ENCODE assay signal across 8 mouse cellular contexts in the genomic region with DNA sequence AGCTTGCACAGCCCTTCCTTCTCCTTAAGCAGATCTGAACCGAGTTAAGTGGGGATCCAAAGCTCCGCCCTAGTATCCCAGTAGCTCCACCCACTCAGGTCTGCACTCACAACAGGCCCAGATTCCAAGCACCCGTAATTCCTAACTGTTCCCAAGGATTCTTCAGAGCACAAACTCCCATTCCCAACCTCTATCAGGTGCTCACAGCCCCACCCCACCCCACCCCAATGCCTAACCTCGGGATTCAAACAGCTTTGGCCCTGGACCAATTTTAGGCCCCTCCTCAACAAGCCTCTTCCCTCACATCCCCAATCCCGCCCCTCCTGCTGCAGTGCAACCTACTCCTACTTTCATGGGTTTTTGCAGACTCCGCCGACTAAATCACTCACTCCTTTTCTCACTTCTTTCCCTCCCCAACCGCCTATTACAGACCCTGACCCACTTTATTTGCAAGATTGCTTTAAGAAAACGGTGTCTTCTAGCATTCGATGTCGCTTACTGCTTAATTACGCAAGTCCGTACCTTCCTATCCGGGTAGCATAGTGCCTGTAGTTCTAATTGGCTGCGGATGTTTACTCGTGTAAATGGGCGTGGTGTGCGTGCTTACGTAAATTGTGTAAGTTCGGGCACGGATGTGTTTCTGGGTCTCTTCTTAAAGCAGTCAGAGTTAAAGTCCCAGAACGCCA. TPM values are rescaled to one million over a fixed set of nuclear protein-coding genes. Genes with fewer than 3 reads are reported as not detected.
DNase-seq lines count a peak whose midpoint lies in the region; ATAC-seq and TF ChIP-seq lines count a peak whose summit lies in the region.

A gene (plus strand): TSS at position 602 of the 686 bp plus-strand sequence.

- H3K4me2 ChIP-seq in heart, embryonic 12.5 days: peak within 1 kb of the TSS; percentile 66
- H3K4me2 ChIP-seq in kidney, postnatal 0 days (ENCODE audit: low read length): peak within 1 kb of the TSS; percentile 51
- peak within 1 kb of the TSS; percentile 63 for H3K4me2 ChIP-seq in liver, embryonic 11.5 days
- peak within 1 kb of the TSS; percentile 51 for H3K4me2 ChIP-seq in stomach, embryonic 15.5 days

- TF ChIP-seq CTCF in brain, embryonic 14.5 days (IDR thresholded peaks at IDR 0.05; ENCODE audit: borderline replicate concordance, extremely low read depth, insufficient read depth, insufficient read length): no peak
- TF ChIP-seq CTCF in kidney, postnatal 0 days (IDR thresholded peaks at IDR 0.05; ENCODE audit: low read depth): no peak

- DNase-seq in CD4-positive helper T cell, adult 2 months (ENCODE audit: low read depth, low spot score): peak; percentile 90
- DNase-seq in brain, embryonic 14.5 days (ENCODE audit: low read depth): peak; percentile 96
- peak; percentile 93 for DNase-seq in kidney, postnatal 0 days (ENCODE audit: low spot score)
- DNase-seq in liver, embryonic 11.5 days (ENCODE audit: low spot score): peak; percentile 66
- peak; percentile 66 to 68 for DNase-seq in natural killer cell, adult 2 months (ENCODE audit: low spot score in 2 of 2)

- H3K9me3 ChIP-seq in heart, embryonic 12.5 days (replicated peaks): no peaks in the 10 kb centered on the region
- no peaks in the 10 kb centered on the region for H3K9me3 ChIP-seq in kidney, postnatal 0 days (replicated peaks; ENCODE audit: low read length)
- no peaks in the 10 kb centered on the region for H3K9me3 ChIP-seq in liver, embryonic 11.5 days (ENCODE audit: control insufficient read depth, low read length)
- H3K9me3 ChIP-seq in stomach, embryonic 15.5 days: no peaks in the 10 kb centered on the region

- H3K9ac ChIP-seq in heart, embryonic 12.5 days: peak within 1 kb of the TSS; percentile 73
- peak within 1 kb of the TSS; percentile 55 for H3K9ac ChIP-seq in kidney, postnatal 0 days (ENCODE audit: low read depth, low read length)
- peak within 1 kb of the TSS; percentile 35 for H3K9ac ChIP-seq in liver, embryonic 11.5 days (ENCODE audit: low read depth, low read length)
- H3K9ac ChIP-seq in stomach, embryonic 15.5 days: peak within 1 kb of the TSS; percentile 22; the same call in 1 of the 2 replicates

- H3K4me3 ChIP-seq in heart, embryonic 12.5 days: peak within 1 kb of the TSS; percentile 64
- H3K4me3 ChIP-seq in kidney, postnatal 0 days (replicated peaks; ENCODE audit: low read depth, low read length): peak within 1 kb of the TSS; percentile 45
- H3K4me3 ChIP-seq in liver, embryonic 11.5 days (ENCODE audit: low read depth, low read length): peak within 1 kb of the TSS; percentile 59
- peak within 1 kb of the TSS; percentile 51 for H3K4me3 ChIP-seq in stomach, embryonic 15.5 days (replicated peaks)

- no peaks in the 10 kb centered on the region for H3K27me3 ChIP-seq in heart, embryonic 12.5 days (replicated peaks)
- H3K27me3 ChIP-seq in kidney, postnatal 0 days (ENCODE audit: insufficient read depth, low read length): no peaks in the 10 kb centered on the region
- H3K27me3 ChIP-seq in liver, embryonic 11.5 days (replicated peaks; ENCODE audit: control insufficient read depth, insufficient read depth, low read length): no peaks in the 10 kb centered on the region; the same call in 1 of the 2 replicates
- no peaks in the 10 kb centered on the region for H3K27me3 ChIP-seq in stomach, embryonic 15.5 days (replicated peaks)

- peaks cover 6% of the 10 kb centered on the region; the same call in 1 of the 2 replicates for H3K4me1 ChIP-seq in heart, embryonic 12.5 days (replicated peaks)
- no peaks in the 10 kb centered on the region for H3K4me1 ChIP-seq in kidney, postnatal 0 days (replicated peaks; ENCODE audit: insufficient read depth, low read length)
- H3K4me1 ChIP-seq in liver, embryonic 11.5 days (replicated peaks; ENCODE audit: control insufficient read depth, insufficient read depth, low read length): no peaks in the 10 kb centered on the region
- no peaks in the 10 kb centered on the region for H3K4me1 ChIP-seq in stomach, embryonic 15.5 days

- peak within 1 kb of the TSS; percentile 64 for H3K27ac ChIP-seq in heart, embryonic 12.5 days (ENCODE audit: poor library complexity, severe bottlenecking)
- H3K27ac ChIP-seq in kidney, postnatal 0 days: peak within 1 kb of the TSS; percentile 90
- no peak within 1 kb of the TSS; the same call in 1 of the 2 replicates for H3K27ac ChIP-seq in liver, embryonic 11.5 days (ENCODE audit: low read depth, low read length)
- H3K27ac ChIP-seq in stomach, embryonic 15.5 days: peak within 1 kb of the TSS; percentile 89

- ATAC-seq in erythroid progenitor cell, adult 5-6 weeks (replicated peaks; ENCODE audit: low FRiP score, poor library complexity, severe bottlenecking): peak; percentile 96
- ATAC-seq in heart, embryonic 12.5 days (ENCODE audit: insufficient number of reproducible peaks, low FRiP score): peak; percentile 94
- peak; percentile 95 for ATAC-seq in kidney, postnatal 0 days (replicated peaks; ENCODE audit: low FRiP score, low read depth)
- peak; percentile 95 for ATAC-seq in liver, embryonic 11.5 days (replicated peaks; ENCODE audit: low FRiP score)
- ATAC-seq in stomach, embryonic 15.5 days (ENCODE audit: insufficient read depth, low FRiP score, low read depth): peak; percentile 91

- WGBS in heart, embryonic 12.5 days: 13% methylated on average over 22 of the region's 22 CpGs
- 23% methylated on average over 22 of the region's 22 CpGs for WGBS in kidney, postnatal 0 days
- 17% methylated on average over 22 of the region's 22 CpGs for WGBS in liver, embryonic 11.5 days
- 18% methylated on average over 22 of the region's 22 CpGs for WGBS in stomach, embryonic 15.5 days

- TF ChIP-seq POLR2A in brain, embryonic 14.5 days (IDR thresholded peaks at IDR 0.05; ENCODE audit: borderline replicate concordance, extremely low read depth, insufficient read depth, insufficient read length, poor library complexity, severe bottlenecking): no peak

- H3K36me3 ChIP-seq in heart, embryonic 12.5 days: peaks cover 11% of the 10 kb centered on the region; the same call in 1 of the 2 replicates
- H3K36me3 ChIP-seq in kidney, postnatal 0 days (ENCODE audit: insufficient read depth, low read length): no peaks in the 10 kb centered on the region
- no peaks in the 10 kb centered on the region for H3K36me3 ChIP-seq in liver, embryonic 11.5 days (ENCODE audit: control insufficient read depth, insufficient read depth, low read length)
- no peaks in the 10 kb centered on the region for H3K36me3 ChIP-seq in stomach, embryonic 15.5 days

RNA-seq across cellular contexts. Expression of the gene that starts here (rescaled TPM):
- polyA plus RNA-seq in brain, embryonic 14.5 days (2012; rRNA removed): 20.4 and 21.6 TPM in 2 replicates
- 4.6 and 14.1 TPM in 2 replicates for total RNA-seq in erythroid progenitor cell, adult 5-6 weeks (2015; ENCODE audit: low replicate concordance)
- 3.4 and 3.5 TPM in 2 replicates for total RNA-seq in erythroid progenitor cell, adult 5-6 weeks (2017; ENCODE audit: low replicate concordance)
- polyA plus RNA-seq in heart, embryonic 12.5 days (2016; fragmentation: Nextera tagmentation; extraction: Ambion mirVana): 23.7 and 24.5 TPM in 2 replicates
- 39.8 and 42.2 TPM in 2 replicates for polyA plus RNA-seq in kidney, postnatal 0 days (2015; fragmentation: Nextera tagmentation; extraction: Ambion mirVana)
- polyA plus RNA-seq in liver, embryonic 11.5 days (2014; fragmentation: Nextera tagmentation; extraction: Ambion mirVana): 16.5 and 18.2 TPM in 2 replicates
- polyA plus RNA-seq in stomach, embryonic 15.5 days (2015; fragmentation: Nextera tagmentation; extraction: Ambion mirVana): 31.5 and 33.5 TPM in 2 replicates

Comparison
In these comparisons a context has a peak if more than half of its experiments do, and no peak if none do; other contexts are left out.
1. H3K9ac ChIP-seq: peak in every context shown above with its lines; median percentile 73 in heart, embryonic 12.5 days; 55 in kidney, postnatal 0 days; 35 in liver, embryonic 11.5 days; 22 in stomach, embryonic 15.5 days.